Mouse (Mus musculus) MEL (cell line): ENCODE data around the gene Zfp536.

Source experiments
- E2F4 ChIP-seq: IDR thresholded peaks from 2 replicates; pipeline ENCODE4 v1.6.1; 2011; ENCODE audit warnings: low read depth, low read length, improper control_type of control experiment, borderline replicate concordance
- ETS1 ChIP-seq: IDR thresholded peaks from 2 replicates; pipeline ENCODE4 v1.6.1; 2012; ENCODE audit warnings: low read depth, mild to moderate bottlenecking, inconsistent platforms, low read length, improper control_type of control experiment, moderate library complexity
- GABPA ChIP-seq: IDR thresholded peaks from 2 replicates; pipeline ENCODE4 v1.6.1; 2012; ENCODE audit warnings: low read depth, mild to moderate bottlenecking, inconsistent platforms, low read length, improper control_type of control experiment, moderate library complexity
- HCFC1 ChIP-seq: IDR thresholded peaks from 2 replicates; pipeline ENCODE4 v1.6.1; 2012; ENCODE audit warnings: low read depth, mild to moderate bottlenecking, inconsistent platforms, low read length, improper control_type of control experiment, moderate library complexity
- JUND ChIP-seq: IDR thresholded peaks from 2 replicates; pipeline ENCODE4 v1.6.1; 2011; ENCODE audit warnings: low read depth, mild to moderate bottlenecking, improper control_type of control experiment, low read length
- MAFK ChIP-seq: IDR thresholded peaks from 2 replicates; pipeline ENCODE4 v1.6.1; 2011; ENCODE audit warnings: low read depth, mild to moderate bottlenecking, low read length, improper control_type of control experiment, borderline replicate concordance
- MAX ChIP-seq: IDR thresholded peaks from 2 replicates; pipeline ENCODE4 v1.6.1; 2011; ENCODE audit warnings: low read length, improper control_type of control experiment
- POLR2A ChIP-seq, 2 experiments: IDR thresholded peaks; 2 replicates each; pipeline ENCODE4 v1.6.1; 2011 to 2012; ENCODE audit warnings: low read length in 2 of 2, mild to moderate bottlenecking in 2 of 2, control low read depth in 1 of 2, improper control_type of control experiment in 1 of 2, low read depth in 1 of 2, moderate library complexity in 1 of 2; ENCODE audit not compliant: control insufficient read depth in 1 of 2, insufficient read depth in 1 of 2, poor library complexity in 1 of 2
- POLR2AphosphoS5 ChIP-seq: IDR thresholded peaks from 2 replicates; pipeline ENCODE4 v1.6.1; 2012; ENCODE audit warnings: low read depth, borderline replicate concordance, mild to moderate bottlenecking, inconsistent platforms, low read length, moderate library complexity, mixed read lengths
- ZC3H11A ChIP-seq: IDR thresholded peaks from 2 replicates; pipeline ENCODE4 v1.6.1; 2012; ENCODE audit warnings: low read depth, mild to moderate bottlenecking, inconsistent platforms, low read length, improper control_type of control experiment

DNA sequence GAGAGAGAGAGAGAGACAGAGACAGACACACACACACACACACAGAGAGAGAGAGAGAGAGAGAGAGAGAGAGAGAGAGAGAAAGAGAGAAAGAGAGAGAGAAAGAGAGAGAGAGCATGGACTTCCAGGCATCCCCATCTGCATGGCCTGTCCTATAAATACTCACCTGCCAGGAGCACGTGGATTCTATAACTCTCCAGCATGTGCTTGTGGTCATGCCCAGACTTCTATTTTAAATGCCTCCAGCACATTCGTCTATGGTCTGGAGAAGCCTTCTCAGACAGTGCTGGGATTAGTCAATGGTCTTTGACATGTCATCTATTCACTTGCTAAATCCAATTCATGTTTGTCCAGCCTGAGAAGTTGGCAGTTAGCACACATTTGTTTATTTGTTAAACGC lies 92.1 kb downstream of the Zfp536 start:
- TF ChIP-seq POLR2AphosphoS5 (no peak), E2F4 (no peak), GABPA (no peak), MAX (no peak), ETS1 (no peak), ZC3H11A (no peak), POLR2A (IDR thresholded peaks at IDR 0.05; ENCODE audit: control insufficient read depth in 1 of 2, insufficient read depth in 1 of 2, low read depth in 1 of 2, low read length in 2 of 2, poor library complexity in 1 of 2) (no peak), HCFC1 (no peak), JUND (no peak), MAFK (no peak)
